Mouse (Mus musculus): ENCODE results near the gene Pxn.

- TF ChIP-seq POLR2A (IDR thresholded peaks at IDR 0.05; ENCODE audit: extremely low read depth, insufficient read depth, low read length) (no peak), CTCF (IDR thresholded peaks at IDR 0.05; ENCODE audit: extremely low read depth, insufficient read depth, low read length) (no peak)
Measured at GRCm38 (mm10) chr5:115479561-115479960, 26.9 kb upstream of the Pxn start.

All from cortical plate, adult 2 months (tissue).